In the genomic region with DNA sequence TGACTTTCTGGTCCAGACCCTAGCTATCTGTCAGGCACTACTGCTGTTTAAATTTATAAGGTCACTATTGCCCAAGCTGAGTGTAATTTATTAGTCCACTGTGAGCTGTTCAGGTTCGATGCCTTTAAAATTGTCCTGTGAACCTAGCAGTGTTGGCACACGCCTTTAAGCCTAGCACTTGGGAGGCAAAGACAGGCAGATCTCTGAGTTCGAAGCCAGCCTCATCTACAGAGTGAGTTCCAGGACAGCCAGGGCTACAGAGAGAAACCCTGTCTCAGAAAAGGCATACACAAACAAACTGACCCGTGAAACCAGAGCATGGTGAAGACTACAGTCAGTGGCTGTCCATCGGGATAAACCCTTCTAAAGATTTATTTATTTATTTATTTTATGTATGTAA, we compare ENCODE assay signal across 23 mouse cellular contexts.
"Had no signal": no experiment of that assay in that cellular context is flagged by ENCODE, and none has a peak within 500 bp of the region (broad histone marks: within the 10 kb centered on the region; RNA-seq: fewer than 3 reads in every experiment).

No protein-coding gene starts in this region.

- H3K36me3 ChIP-seq: heart, embryonic 13.5 days; heart, embryonic 15.5 days; hindbrain, embryonic 10.5 days; hindbrain, embryonic 12.5 days; intestine, embryonic 15.5 days; limb, embryonic 10.5 days; limb, embryonic 12.5 days; liver, embryonic 13.5 days had no signal

- H3K4me3 ChIP-seq: gastrocnemius, adult 2 months; heart, adult 2 months; heart, embryonic 13.5 days; heart, embryonic 15.5 days; hindbrain, embryonic 10.5 days; hindbrain, embryonic 12.5 days; intestine, embryonic 15.5 days; layer of hippocampus, adult 2 months; left cerebral cortex, adult 2 months; limb, embryonic 10.5 days; limb, embryonic 12.5 days; liver, embryonic 13.5 days had no signal

- H3K9me3 ChIP-seq: heart, embryonic 13.5 days; heart, embryonic 15.5 days; hindbrain, embryonic 10.5 days; hindbrain, embryonic 12.5 days; intestine, embryonic 15.5 days; limb, embryonic 10.5 days; limb, embryonic 12.5 days; liver, embryonic 13.5 days had no signal

- H3K27ac ChIP-seq: gastrocnemius, adult 2 months; heart, adult 2 months; heart, embryonic 13.5 days; heart, embryonic 15.5 days; hindbrain, embryonic 10.5 days; hindbrain, embryonic 12.5 days; hindbrain, embryonic 14.5 days; intestine, embryonic 15.5 days; layer of hippocampus, adult 2 months; left cerebral cortex, adult 2 months; limb, embryonic 10.5 days; limb, embryonic 12.5 days; liver, embryonic 13.5 days had no signal

- DNase-seq: gastrocnemius, adult 2 months; gastrocnemius, postnatal 10 days; gastrocnemius, postnatal 25 days; heart, adult 2 months; heart, postnatal 14 days; heart, postnatal 4 days; kidney, adult 18-20 months; kidney, adult 8-10 months; kidney, postnatal 10 days; kidney, postnatal 25 days; kidney, postnatal 4 days; liver; liver, embryonic 13.5 days had no signal

- H3K4me1 ChIP-seq: heart, embryonic 13.5 days; heart, embryonic 15.5 days; hindbrain, embryonic 12.5 days; intestine, embryonic 15.5 days; limb, embryonic 10.5 days; liver, embryonic 13.5 days had no signal

- H3K9ac ChIP-seq: heart, embryonic 13.5 days; heart, embryonic 15.5 days; hindbrain, embryonic 12.5 days; hindbrain, embryonic 14.5 days; intestine, embryonic 15.5 days; limb, embryonic 12.5 days; liver, embryonic 13.5 days had no signal
